Mouse (Mus musculus) forebrain, postnatal 0 days (tissue): ENCODE measurements at regions not wholly inside any gene's neighbourhood (a gene's known extent, or its start where the extent isn't known, plus 50 kb on each side); places are given as distances from the start of the nearest gene placed in this dataset.

Experiments used
- ATAC-seq: fragments of 200-750 bp; cut with Nextera tagmentation; 2 replicates; pipeline ENCODE4 v1.8.0; 2017; ENCODE audit warnings: mild to moderate bottlenecking, moderate library complexity
- DNase-seq: peaks from one replicate; pipeline ENCODE4 v3.0.0-alpha.2; 2015
- H3K27ac ChIP-seq: fragments of 300-500 bp; sonication (generic); 2 replicates; pipeline ENCODE4 v1.5.1; 2014; ENCODE audit warnings: low read depth, mild to moderate bottlenecking, antibody characterized with exemption, low read length, moderate library complexity, mixed read lengths
- H3K27me3 ChIP-seq: fragments of 300-500 bp; sonication (generic); 2 replicates; pipeline ENCODE4 v1.6.1; 2014; ENCODE audit warnings: mild to moderate bottlenecking, low read length, mixed read lengths; ENCODE audit not compliant: insufficient read depth
- H3K36me3 ChIP-seq: fragments of 300-500 bp; sonication (generic); 2 replicates; pipeline ENCODE4 v1.6.1; 2014; ENCODE audit warnings: mild to moderate bottlenecking, moderate library complexity; ENCODE audit not compliant: insufficient read depth
- H3K4me1 ChIP-seq: fragments of 300-500 bp; sonication (generic); 2 replicates; pipeline ENCODE4 v1.6.1; 2014; ENCODE audit warnings: antibody characterized with exemption; ENCODE audit not compliant: insufficient read depth
- H3K4me2 ChIP-seq: fragments of 300-500 bp; sonication (generic); 2 replicates; pipeline ENCODE4 v1.6.1; 2014; ENCODE audit warnings: low read depth, mild to moderate bottlenecking, moderate library complexity
- H3K4me3 ChIP-seq: fragments of 300-500 bp; sonication (generic); 2 replicates; pipeline ENCODE4 v1.5.1; 2014; ENCODE audit warnings: low read depth, low read length, mixed read lengths
- H3K9ac ChIP-seq: fragments of 300-500 bp; sonication (generic); 2 replicates; pipeline ENCODE4 v1.6.1; 2014; ENCODE audit warnings: mild to moderate bottlenecking
- H3K9me3 ChIP-seq: fragments of 300-500 bp; sonication (generic); 2 replicates; pipeline ENCODE4 v1.6.1; 2016; ENCODE audit warnings: low read length
- CTCF ChIP-seq: sonication (generic); IDR thresholded peaks from 2 replicates; pipeline ENCODE4 v1.5.1; 2016; ENCODE audit warnings: antibody characterized with exemption, control low read depth, low read depth
- WGBS: fragments of 180-500 bp; shearing (Covaris S2); extraction: QIAGEN DNeasy Blood & Tissue Kit; methylation state at CpG from one replicate; pipeline ENCODE4 v1.1.7; 2014; 5-methylcytosine and 5-hydroxymethylcytosine counted together

DNA sequence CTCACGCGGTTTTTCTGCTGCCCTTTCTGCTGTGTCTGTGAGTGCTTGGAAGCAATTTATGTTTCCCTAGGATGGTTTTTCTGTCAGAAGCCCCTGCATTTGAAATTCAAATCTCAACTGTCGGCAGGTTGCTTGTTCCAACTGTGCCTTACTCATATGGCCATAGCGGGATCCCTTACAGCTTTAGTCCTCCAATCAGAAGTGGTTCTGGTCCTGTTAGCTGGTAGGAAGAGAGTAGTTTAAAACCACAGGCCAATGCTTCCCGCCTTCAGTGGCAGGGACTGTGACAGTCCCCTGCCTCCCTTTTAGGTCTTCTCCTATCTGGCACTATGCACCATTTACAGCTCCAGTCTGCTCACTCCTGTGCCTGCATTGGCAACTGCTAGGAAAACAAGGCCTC is 178.6 kb upstream of the Ogfrl1 start:
- ATAC-seq (peak; percentile 92), DNase-seq (peak; percentile 49)
- Histone ChIP-seq H3K9ac (no peak overlapping the region), H3K4me1 (no peaks in the 10 kb centered on the region), H3K4me2 (no peak overlapping the region), H3K4me3 (no peak overlapping the region), H3K27me3 (no peaks in the 10 kb centered on the region), H3K9me3 (no peaks in the 10 kb centered on the region), H3K36me3 (no peaks in the 10 kb centered on the region), H3K27ac (no peak overlapping the region)
- WGBS, result 35% methylated on average over 5 of the region's 5 CpGs
- TF ChIP-seq CTCF, result no peak

DNA sequence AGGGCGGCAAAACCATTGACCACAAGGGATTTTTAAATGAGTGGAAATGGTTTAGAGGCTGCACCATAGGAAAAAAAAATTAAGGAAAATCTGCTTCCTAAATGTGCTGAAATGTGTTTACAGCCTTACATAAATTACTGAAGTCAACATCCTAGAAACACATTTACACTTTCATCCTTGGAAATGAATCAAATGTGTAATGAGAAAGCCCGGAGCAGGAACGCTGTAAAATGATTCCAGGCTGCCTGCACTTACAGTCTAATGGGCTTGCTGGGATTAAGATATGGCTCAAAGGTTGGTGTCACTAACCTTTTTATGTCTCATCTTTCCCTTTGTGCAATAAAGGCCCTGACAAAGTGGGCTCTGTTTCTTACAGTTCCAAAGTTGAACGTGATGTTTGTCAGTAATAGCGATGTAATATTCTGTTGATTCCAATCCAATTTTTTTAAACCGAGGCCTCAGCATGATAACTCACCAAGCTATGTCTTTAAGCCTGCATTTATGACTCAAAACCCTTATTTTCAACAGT is 172.1 kb upstream of the B3gat2 start:
- ATAC-seq, result peak; percentile 25; the same call in 1 of the 2 replicates
- H3K4me2 ChIP-seq, result no peak overlapping the region
- no peak overlapping the region for H3K9ac ChIP-seq
- no peaks in the 10 kb centered on the region for H3K4me1 ChIP-seq
- DNase-seq, result peak; percentile 38
- no peak overlapping the region for H3K27ac ChIP-seq
- 67% methylated on average over 6 of the region's 6 CpGs for WGBS
- TF ChIP-seq CTCF, result no peak
- no peak overlapping the region for H3K4me3 ChIP-seq
- no peaks in the 10 kb centered on the region for H3K9me3 ChIP-seq
- H3K27me3 ChIP-seq, result no peaks in the 10 kb centered on the region
- no peaks in the 10 kb centered on the region for H3K36me3 ChIP-seq

DNA sequence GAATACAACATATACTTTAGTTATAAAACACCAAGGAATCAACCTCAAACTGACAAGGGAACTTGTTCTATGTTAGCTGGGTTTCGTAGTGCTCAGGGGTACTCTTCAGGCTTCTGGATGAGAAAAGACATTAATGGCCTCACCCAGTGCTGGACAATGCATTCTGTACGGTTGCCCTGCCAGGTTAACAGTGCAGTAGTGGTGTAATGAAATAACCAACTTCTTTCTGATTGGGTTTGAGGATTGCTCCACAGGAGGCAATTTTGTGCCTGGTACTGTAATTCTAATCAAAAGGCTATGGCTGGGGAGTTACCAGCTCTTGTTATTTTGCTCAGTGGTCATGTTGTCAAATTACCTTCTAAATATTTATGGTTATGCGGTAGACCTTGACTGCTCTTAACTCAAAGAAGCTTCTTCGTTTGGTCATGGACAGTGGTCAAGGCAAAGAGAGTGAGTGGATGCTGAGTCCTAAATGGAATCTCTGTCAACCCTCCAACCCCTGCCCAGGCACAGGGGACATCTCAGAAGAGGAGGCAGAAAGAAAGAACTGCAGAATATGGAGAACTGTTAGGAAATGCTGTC is 158.8 kb upstream of the B3gat2 start:
- Histone ChIP-seq H3K9ac (no peak overlapping the region), H3K4me3 (no peak overlapping the region), H3K4me1 (no peaks in the 10 kb centered on the region), H3K27me3 (no peaks in the 10 kb centered on the region), H3K36me3 (no peaks in the 10 kb centered on the region), H3K4me2 (no peak overlapping the region), H3K9me3 (no peaks in the 10 kb centered on the region), H3K27ac (no peak overlapping the region)
- 88% methylated on average over 4 of the region's 4 CpGs for WGBS
- DNase-seq, result no peak
- ATAC-seq, result no peak
- no peak for TF ChIP-seq CTCF

GRCm38 (mm10) chr1:23629366-23629765 is 132.2 kb upstream of the B3gat2 start:
- Histone ChIP-seq H3K27ac (no peak overlapping the region), H3K4me3 (no peak overlapping the region), H3K36me3 (no peaks in the 10 kb centered on the region), H3K9me3 (no peaks in the 10 kb centered on the region), H3K27me3 (no peaks in the 10 kb centered on the region), H3K9ac (no peak overlapping the region), H3K4me2 (no peak overlapping the region), H3K4me1 (no peaks in the 10 kb centered on the region)
- 46% methylated on average over 4 of the region's 4 CpGs for WGBS
- ATAC-seq (no peak), DNase-seq (no peak)
- TF ChIP-seq CTCF, result no peak

- H3K9ac ChIP-seq, result no peak overlapping the region
- H3K27ac ChIP-seq, result no peak overlapping the region
- H3K4me3 ChIP-seq, result no peak overlapping the region
- no peak overlapping the region for H3K4me2 ChIP-seq
- DNase-seq (no peak), ATAC-seq (no peak)
- H3K9me3 ChIP-seq, result no peaks in the 10 kb centered on the region
- H3K36me3 ChIP-seq, result no peaks in the 10 kb centered on the region
- no peaks in the 10 kb centered on the region for H3K27me3 ChIP-seq
- WGBS, result 88% methylated on average over 2 of the region's 2 CpGs
- TF ChIP-seq CTCF, result no peak
- H3K4me1 ChIP-seq, result no peaks in the 10 kb centered on the region
Observed at GRCm38 (mm10) chr1:23645093-23645492, 116.5 kb upstream of the B3gat2 start.

GRCm38 (mm10) chr1:23648875-23649506 is 112.6 kb upstream of the B3gat2 start:
- Histone ChIP-seq H3K4me3 (no peak overlapping the region), H3K27ac (no peak overlapping the region), H3K4me2 (no peak overlapping the region), H3K9me3 (no peaks in the 10 kb centered on the region), H3K4me1 (no peaks in the 10 kb centered on the region), H3K36me3 (no peaks in the 10 kb centered on the region), H3K27me3 (no peaks in the 10 kb centered on the region), H3K9ac (no peak overlapping the region)
- WGBS, result 47% methylated on average over 7 of the region's 7 CpGs
- TF ChIP-seq CTCF, result no peak
- DNase-seq, result no peak
- ATAC-seq, result no peak; the same call in 1 of the 2 replicates

GRCm38 (mm10) chr1:23649886-23650285 is 111.7 kb upstream of the B3gat2 start:
- DNase-seq, result no peak
- ATAC-seq, result no peak

More at GRCm38 (mm10) chr1:23649886-23650285, 111.7 kb upstream of the B3gat2 start:
- no peak for TF ChIP-seq CTCF
- 61% methylated on average over 4 of the region's 4 CpGs for WGBS
- Histone ChIP-seq H3K9ac (no peak overlapping the region), H3K27me3 (no peaks in the 10 kb centered on the region), H3K27ac (no peak overlapping the region), H3K4me2 (no peak overlapping the region), H3K9me3 (no peaks in the 10 kb centered on the region), H3K36me3 (no peaks in the 10 kb centered on the region), H3K4me3 (no peak overlapping the region), H3K4me1 (no peaks in the 10 kb centered on the region)
